Mouse (Mus musculus): ENCODE data around the gene Fmod.

Gene Fmod

DNA sequence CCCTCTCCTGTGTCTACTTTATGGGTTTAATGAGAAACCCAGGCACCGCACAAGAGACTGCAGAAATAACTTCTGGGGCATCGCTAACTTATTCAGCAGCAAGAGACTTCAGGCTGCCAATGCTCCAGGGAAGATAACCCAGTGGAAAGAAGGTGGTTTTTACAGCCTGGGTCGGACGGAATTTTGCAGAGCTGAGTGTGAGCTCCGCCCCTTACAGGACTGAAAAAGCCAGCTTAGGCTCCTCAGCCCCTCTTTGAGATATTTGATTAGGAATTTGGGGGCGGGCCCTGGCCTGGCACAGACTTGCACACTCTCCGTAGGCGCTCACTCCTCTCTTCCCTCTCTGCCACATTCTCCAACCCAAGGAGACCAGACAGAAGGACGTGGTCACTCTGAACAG, at the start of gene Fmod:
Gene Fmod, plus strand, starts transcription at position 83 of the 400 bp plus-strand sequence.
- DNase-seq (ENCODE audit: low spot score): peak; percentile 29

DNA sequence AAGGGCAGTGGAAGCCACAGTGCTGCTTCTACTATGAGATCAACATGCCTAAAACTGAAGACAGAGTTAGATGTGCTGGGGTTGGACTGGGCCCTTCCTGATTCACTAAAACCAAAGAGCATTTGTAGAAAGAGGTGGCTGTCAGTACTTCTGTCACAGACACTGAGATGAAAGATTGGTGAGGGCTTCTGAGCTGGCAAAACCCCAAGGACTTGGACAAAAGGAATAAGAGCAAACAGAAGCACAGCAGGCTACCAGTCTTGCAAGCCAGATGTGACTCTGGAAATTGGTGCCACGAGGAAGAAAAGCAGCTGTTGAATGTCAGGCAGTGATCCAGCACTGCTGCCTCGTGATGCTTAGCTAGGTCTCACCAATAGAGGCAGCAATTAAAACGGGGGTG, 48.2 kb upstream of the Fmod start:
- no peak for DNase-seq (ENCODE audit: low spot score)

DNA sequence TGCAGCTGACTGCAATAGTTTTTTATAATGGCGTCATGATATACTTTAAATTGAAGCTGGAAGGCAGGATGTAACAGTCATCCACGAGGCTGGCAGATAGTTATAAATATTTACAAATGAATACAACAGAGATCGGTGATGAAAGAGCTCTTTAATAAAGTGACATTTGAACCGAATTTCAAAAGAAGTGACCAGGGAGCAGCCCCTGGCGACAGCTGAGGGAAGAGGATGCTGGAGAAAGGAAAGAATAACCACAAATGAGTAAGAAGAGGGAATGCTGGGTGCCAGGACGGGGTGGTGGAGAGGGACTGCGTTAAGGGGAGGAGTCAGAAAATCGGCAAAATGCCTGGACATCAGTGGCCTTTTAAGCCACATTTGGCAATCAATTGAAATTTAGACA, 45.8 kb upstream of the Fmod start:
- DNase-seq (ENCODE audit: low spot score): no peak

DNA sequence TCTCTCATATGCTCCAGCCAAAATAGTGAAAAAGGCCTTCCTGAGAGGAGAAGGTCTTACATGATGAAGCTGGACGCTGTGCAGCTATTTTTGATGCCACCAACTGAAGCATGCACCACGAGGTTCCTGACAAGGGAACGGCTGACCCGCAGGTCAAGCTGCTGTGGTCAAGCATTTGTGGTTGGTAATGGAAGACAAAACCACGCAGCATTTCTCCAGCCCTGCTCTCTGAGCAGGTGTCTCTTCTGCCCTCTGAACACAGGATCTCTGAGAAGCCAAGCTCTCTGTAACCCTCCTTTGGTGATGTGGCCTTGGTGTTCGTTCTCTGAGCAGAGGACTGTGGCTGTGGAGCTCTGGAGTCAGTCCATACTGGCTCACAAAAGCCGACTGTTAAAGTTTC, 31.6 kb upstream of the Fmod start:
- no peak for DNase-seq (ENCODE audit: low spot score)

DNA sequence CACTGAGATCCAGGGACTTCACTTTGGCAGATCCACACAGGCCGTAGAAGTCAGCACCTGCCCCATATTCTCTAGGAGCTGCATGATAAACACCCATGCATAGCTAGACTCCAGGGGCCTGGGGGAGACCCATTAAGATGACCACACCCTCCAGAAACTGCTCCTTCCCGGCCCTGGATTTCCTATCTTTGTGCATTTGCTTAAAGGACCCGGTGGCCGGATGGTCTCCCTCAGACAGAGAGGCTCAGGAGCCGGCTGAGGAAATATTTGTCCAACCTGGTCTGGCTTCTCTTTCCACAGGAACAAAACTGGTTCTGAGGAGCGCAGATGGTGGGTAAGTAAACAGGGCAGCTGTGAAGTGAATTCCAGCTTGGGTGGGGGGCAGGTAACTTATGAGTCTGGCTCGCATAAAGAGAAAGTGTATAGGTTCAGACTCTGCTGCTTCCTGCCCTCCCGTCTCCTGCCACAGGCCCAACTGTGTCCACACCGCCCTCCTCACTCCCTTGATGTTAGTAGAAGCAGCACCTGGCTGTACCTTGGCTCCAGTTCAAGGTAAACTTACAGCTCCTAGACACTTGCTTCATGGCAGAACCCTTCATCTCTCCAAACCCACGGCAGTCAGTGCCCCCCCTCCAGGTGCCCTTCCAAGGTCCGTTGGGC, 30.8 kb upstream of the Fmod start:
- no peak for DNase-seq (ENCODE audit: low spot score)

DNA sequence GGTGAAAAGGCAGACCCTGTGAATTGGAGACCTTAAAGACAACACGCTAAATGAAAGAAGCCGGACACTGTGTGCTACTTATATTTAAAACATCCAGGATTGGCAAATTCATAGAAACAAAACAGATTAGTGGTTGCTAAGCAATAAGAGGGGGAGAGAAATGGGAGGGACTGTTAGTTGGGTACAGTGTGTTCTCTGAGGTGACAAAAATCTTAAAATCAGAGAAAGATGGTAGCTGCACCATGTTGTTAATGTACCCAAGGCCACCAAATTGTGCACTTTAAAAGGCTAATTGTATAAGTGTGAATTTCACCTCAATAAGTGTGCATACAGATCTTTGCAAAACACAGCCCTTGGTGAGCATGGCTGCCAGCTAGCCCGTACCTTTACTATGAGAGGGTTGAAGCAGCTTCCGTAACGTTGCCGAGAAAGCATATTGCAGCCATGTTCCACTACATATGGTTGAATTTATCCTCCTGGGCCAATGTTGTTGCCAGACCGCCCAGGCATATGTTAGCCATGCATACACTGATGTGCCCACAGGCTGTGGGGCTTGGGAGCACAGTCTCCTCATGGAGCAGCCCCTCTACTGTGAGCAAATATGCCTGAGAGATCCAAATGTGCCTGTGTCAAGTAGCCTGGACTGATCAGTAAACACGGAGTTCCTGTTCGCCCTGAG, 12.6 kb upstream of the Fmod start:
- DNase-seq (ENCODE audit: low spot score): no peak

DNA sequence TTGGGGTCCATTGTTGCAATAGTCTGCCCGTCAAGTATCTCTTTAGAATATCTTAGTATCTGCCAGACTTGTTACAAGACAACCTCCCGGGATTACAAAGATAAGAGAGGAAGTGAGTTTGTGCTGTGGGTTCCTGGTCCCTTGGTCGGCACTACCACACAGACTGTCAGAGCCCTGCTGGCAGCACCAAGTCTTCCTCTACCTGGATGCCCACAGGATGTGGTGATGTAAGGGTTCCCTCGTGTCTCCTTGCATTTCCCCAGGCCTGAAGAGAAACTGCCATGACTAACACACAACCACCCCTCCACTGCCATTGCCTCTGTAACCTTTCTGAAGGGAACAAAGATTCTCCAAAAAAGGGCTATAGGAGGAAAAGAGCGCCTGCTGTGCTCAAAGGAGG, 11.1 kb upstream of the Fmod start:
- DNase-seq (ENCODE audit: low spot score): no peak

DNA sequence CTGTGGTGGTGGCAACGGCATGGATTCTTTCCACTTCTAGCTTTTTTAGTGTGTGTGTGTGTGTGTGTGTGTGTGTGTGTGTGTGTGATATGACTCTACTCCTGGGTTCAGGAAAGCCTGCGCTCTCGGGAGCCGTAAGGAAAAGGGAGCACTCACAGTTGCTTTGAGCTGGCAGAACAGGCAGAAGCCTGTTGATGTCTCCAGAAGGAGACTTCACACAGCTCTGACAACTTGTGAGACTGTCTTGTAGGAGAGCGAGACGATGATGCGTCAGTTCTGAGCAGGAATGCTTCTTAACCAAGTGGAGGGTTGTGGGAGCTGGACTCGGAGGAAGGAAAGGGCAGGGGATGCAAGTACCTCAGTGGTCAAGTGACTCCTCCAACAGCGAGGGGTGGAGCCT, 10.3 kb upstream of the Fmod start:
- no peak for DNase-seq (ENCODE audit: low spot score)

DNA sequence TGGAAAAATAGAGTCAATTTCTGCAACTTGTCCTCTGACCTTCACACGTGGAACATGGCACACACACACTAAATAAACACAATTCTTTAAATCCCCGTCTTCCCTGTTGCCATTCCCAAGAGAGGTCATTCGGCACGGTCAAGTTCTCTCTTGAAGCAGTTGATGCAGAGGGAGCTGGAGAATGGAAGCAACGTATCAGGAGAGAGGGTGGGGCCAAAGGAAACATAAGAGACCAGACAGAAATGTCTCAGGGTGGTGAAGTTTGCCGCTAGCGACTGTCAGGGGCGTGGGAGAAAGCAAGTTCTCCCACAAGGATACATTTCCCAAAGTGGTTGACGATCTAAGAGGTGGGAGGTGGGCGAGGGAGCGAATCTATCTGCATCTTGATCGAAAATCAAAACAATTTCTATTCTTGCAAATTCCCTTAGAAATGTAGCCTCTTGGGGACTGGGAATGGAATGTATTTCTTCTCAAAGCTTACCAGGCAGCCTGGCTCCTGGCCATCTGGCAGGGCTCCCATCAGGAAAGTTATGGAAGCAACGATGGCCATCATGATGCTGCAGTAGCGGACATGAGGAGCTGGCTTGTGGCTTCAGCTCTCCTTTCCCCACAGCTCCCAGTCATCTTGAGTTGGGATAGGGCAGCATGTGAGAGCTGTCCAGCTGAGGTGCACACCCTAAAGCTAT, 8.8 kb upstream of the Fmod start:
- DNase-seq (ENCODE audit: low spot score): no peak

DNA sequence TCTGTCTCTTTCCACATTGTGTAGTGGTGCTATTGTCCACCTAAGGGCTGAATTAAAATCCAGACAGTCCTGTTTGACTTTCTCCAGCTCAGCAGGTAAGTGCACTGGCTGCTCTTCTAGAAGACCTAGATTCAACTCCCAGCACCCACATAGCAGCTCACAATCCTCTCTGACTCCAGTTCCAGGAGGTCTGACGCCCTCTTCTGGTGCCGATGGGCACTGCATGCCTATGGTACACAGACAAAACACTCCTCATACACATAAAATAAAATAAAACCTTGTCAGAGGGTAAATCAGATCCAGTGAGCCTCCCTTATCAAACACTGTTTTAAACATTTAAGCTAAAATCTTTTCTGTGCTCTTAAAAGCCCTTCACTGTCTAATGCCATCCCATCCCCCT, 562 bp upstream of the Fmod start:
- no peak for DNase-seq (ENCODE audit: low spot score)

DNA sequence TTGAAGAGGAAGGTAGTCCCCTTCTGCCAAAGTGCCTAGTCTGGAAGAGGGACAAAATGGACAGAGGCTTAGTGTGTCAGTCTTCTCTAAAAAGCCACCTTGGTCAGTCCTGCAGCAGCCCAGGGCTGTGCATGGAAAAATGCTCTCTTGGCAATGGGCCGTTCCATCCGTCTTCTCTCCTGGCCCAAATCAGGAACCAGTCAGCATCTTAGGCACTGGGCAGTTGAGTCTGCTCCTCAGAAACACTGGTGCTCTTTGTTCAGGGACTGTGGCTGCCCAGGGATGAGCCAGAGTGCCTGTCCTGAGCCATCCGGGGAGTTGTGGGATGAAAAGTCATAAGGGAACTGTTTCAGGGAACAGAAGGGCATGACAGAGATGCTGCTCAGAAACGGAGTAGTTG, 1.3 kb downstream of the Fmod start:
- DNase-seq (ENCODE audit: low spot score): no peak

DNA sequence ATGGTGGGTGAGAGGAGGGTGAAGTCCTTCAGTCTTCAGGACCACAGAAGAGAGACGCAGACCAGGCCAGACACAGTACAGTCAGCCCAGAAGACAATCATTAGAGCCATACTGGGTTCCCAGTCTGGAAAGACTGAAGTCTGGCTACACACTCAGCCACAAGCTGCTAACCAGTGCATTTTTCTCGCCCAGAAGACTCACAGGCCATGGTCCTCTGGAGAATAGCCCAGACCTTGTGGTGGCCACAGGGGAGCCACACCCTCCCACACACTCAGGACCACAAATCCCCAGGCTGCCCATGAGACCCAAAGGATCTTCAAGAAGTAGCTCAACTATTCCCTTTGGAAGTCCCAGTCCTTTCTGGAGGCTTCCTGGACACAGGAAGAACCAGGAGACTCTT, 2.3 kb downstream of the Fmod start:
- DNase-seq (ENCODE audit: low spot score): no peak

DNA sequence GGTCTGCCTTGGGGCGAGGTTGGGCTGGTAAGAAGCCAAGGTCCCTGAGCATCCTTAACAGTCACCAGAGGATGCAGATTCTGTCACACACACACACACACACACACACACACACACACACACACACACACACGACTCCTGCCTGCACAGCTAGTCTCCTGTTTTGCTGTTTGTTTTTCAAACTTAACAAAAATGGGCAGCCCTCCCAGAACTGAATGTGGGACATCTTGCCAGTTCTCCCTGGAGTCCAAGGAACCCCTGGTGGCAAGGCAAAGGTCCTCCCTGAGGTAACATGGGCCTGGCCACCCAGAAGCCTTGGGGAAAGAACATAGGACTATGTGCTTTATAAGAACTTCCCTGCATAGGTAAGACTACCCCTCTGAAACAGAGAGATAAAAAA, 4.8 kb downstream of the Fmod start:
- DNase-seq (ENCODE audit: low spot score): no peak

DNA sequence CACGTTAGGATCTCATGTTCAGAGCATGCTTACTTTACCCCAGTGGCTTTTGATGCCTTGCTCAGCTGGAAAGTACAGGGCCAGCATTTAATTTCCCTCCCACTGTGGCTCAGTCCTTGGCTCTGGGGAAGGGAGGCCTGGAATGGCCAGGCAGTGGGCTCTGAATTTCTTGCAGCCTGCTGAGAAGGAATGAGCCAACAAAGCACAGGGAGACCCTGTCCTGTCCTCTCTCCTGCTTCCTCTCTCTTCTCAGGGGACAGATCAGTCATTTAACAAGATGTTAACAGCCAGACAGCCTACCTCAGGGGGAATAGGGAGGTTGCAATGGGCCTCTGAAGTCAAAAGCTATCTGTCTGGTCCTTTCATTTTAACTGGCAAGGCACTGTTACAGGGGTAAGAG, 5.3 kb downstream of the Fmod start:
- no peak for DNase-seq (ENCODE audit: low spot score)

DNA sequence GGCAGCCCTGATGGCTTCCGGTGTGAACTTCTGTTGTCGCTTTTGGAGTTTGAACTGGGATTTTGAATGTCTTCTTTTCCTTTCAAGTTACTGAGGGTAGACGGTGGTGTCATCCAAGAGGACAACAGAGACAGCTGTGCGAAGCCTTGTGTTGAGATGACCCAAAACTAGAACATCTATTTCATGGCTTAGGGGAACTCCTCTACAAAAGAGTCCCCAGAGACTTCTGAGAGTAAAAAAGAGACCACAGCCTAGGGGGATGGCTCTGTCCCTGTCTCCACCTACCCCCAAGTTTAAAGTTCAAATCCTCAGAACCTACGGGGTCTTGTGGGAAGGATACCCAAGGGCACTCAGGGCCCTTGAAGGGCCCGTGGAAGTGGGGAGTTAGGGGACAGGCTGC, 7.8 kb downstream of the Fmod start:
- no peak for DNase-seq (ENCODE audit: low spot score)

DNA sequence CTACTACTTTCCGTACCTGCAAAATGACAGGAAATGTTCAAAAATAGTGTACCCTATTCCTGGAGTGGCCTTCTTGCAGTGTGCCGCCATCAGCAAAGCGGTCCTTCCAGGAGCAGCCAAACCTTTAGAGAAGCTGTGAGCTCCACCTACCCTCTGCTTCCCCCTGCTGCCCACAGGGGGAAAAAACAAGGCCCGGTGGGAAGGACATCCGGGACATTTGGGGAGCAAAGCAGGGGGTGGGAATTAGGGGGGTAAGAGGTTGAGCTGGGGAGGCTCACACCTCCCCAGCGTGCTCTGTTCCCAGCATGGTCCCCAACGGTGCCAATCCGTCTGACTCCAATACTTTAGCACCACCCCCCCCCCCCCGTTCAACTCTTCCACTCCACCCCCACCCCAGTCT, 8.9 kb downstream of the Fmod start:
- DNase-seq (ENCODE audit: low spot score): peak; percentile 72

DNA sequence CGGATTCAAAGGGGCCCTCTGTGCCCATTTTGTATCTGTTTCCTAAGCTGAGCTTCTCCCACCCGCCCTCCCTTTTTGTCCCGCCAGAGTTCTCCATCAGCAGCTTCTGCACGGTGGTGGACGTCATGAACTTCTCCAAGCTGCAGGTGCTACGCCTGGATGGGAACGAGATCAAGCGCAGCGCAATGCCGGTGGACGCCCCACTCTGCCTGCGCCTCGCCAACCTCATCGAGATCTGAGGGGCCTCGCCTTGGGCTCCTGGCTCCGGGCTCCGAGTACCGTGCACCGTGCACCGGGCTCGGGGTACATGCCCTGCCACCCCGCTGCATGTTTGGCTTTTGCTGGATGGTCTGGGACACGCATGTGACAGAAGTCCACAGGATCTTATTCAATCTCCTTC, 9.3 kb downstream of the Fmod start:
- DNase-seq (ENCODE audit: low spot score): no peak

DNA sequence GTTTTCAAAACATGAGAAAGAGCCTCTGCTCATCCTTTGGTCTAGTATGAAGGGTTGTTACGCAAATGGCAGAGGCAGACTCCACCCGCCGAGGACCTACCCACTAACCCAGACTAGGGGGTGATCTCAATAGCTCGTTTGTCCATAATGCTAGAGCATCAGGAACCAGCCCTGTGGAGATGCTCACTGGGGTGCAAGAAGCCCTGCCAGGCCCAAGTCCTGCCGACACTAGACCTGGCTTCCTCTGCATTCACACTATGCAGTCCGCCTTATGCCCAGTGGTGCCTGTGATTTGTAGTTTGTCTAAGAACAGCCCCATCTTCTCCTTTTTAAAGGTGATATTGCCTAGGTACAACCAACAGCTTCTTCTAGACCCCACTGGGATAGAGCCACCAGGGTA, 10.4 kb downstream of the Fmod start:
- no peak for DNase-seq (ENCODE audit: low spot score)

DNA sequence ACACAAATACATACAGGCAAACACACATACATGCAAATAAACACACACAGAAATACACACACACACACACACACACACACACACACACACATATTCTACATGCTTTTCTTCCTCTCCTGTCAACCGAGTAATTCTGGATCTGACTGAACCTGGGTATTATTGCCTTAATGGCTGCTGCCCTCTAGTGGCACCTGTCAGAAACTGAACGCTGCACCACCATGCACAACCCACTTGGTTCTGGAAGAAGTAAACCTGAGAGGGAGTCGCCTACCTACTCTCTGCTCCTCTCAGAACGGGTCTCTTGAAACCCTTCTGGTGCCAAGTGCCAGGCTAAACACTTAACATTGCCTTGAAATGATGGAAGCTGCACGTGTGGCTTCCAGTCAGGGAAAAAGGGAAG, 11.7 kb downstream of the Fmod start:
- DNase-seq (ENCODE audit: low spot score): peak; percentile 68

DNA sequence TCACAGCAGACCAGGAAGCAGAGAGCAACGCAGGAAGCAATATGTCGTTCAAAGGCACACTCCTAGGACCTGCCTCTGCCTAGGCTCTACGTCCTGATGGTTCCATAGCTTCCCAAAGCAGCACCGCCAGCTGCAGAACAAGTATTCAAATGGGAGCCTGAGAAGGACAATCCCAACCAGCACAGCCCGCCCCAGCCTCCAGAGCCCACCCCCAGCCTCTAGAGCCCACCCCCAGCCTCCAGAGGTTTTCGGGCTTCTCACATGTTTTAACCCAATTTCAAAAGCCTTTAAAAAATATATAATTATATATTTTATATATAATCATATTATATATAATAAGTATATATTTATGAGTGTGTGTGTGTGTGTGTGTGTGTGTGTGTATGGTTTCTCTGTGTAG, 12.5 kb downstream of the Fmod start:
- no peak for DNase-seq (ENCODE audit: low spot score)

DNA sequence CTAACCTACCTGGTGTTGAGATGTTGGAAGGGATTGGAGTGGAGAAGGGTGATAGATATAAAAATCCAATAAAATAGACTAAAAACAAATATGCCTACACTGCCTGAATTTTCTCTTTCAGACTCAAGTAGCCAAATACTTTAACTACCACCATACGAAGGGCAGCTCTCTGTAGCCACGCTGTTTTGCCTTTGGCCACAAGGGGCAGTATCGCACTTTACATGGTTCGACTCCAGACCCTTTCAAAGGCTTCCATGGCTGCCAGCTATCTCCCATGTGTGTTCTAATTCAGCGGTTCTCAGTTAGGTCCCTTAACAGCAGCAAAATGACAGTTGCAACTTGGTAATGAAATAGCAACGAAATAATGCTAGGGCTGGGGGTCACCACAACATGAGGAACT, 16.2 kb downstream of the Fmod start:
- DNase-seq (ENCODE audit: low spot score): peak; percentile 74

DNA sequence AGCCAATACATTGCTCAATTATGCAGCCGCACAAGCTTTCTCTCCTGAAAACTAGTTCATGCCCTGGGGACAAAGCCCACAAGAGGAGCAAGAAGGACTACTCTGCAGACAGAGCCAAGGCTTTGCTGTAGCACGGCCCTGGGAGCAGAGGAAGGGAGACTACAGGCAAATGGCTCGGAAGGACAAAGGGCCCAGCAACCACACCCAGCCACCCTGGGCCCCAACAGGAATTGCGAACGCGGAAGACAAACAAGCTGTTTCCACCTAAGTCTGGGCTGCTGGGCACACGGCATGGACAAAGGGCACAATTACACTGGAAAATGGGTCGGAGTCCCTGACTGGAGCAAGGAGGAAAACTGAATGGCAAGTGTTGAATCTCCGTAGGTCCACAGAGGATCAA, 18.0 kb downstream of the Fmod start:
- DNase-seq (ENCODE audit: low spot score): no peak

DNA sequence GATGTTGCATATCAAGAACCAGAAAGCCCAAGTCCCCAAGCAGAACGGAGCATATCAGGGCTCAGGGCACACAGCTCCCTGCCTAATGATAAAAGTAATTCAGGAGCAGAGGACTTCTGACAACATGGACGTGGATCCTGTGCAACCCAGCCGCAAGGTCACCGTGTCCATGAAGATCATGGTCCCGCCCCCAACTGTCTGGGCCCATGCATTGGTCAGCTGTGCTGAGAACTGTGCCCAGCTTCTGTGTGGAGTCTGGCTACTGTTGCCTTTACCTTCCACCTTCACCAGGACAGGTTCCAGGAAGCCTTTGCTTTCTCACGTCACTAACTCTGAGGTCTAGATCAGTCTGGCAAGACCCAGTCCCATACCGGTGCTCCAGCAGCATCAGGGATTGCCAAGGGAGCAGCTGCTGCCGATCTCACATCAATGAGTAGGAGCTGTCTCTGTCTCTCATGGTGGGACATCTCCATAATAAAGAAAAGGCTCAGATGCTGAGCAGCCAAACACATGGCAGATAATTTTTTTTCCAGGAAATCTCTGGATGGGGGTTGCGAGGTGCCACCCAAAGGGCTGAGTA, 18.7 kb downstream of the Fmod start:
- no peak for DNase-seq (ENCODE audit: low spot score)
